Mouse (Mus musculus): Measurements from ENCODE around the gene Wbp1.

The Wbp1 gene

GRCm38 (mm10) chr6:83120930-83121862 is at the start of gene Wbp1:
Gene Wbp1 (minus strand): TSS chr6:83121559.
- DNase-seq (ENCODE audit: low read depth, low spot score) = peak; percentile 92

GRCm38 (mm10) chr6:83171063-83171462 is 49.7 kb upstream of the Wbp1 start:
- DNase-seq (ENCODE audit: low read depth, low spot score) = no peak

GRCm38 (mm10) chr6:83169872-83170271 is 48.5 kb upstream of the Wbp1 start:
- no peak for DNase-seq (ENCODE audit: low read depth, low spot score)

GRCm38 (mm10) chr6:83166243-83166630 is 44.9 kb upstream of the Wbp1 start:
- peak; percentile 25 for DNase-seq (ENCODE audit: low read depth, low spot score)

GRCm38 (mm10) chr6:83165607-83166242 is 44.4 kb upstream of the Wbp1 start, which contains the start of gene Dctn1:
Gene Dctn1 (plus strand): TSS chr6:83165920.
- peak; percentile 92 for DNase-seq (ENCODE audit: low read depth, low spot score)

GRCm38 (mm10) chr6:83165026-83165606 is 43.8 kb upstream of the Wbp1 start:
- no peak for DNase-seq (ENCODE audit: low read depth, low spot score)

GRCm38 (mm10) chr6:83162701-83163100 is 41.3 kb upstream of the Wbp1 start:
- DNase-seq (ENCODE audit: low read depth, low spot score) = peak; percentile 55

- no peak for DNase-seq (ENCODE audit: low read depth, low spot score)
Observed at GRCm38 (mm10) chr6:83161921-83162641, 40.7 kb upstream of the Wbp1 start.

GRCm38 (mm10) chr6:83161442-83161841 is 40.1 kb upstream of the Wbp1 start:
- DNase-seq (ENCODE audit: low read depth, low spot score) = no peak

- DNase-seq (ENCODE audit: low read depth, low spot score) = peak; percentile 31
Observed at GRCm38 (mm10) chr6:83159456-83159855, 38.1 kb upstream of the Wbp1 start.

GRCm38 (mm10) chr6:83156259-83156684 is 34.9 kb upstream of the Wbp1 start, which contains the start of the genes Wdr54 and 1700003E16Rik:
Gene Wdr54 (minus strand): TSS chr6:83156397.
Gene 1700003E16Rik (plus strand): TSS chr6:83156404.
- no peak for DNase-seq (ENCODE audit: low read depth, low spot score)

- no peak for DNase-seq (ENCODE audit: low read depth, low spot score)
Observed at GRCm38 (mm10) chr6:83155552-83156238, 34.3 kb upstream of the Wbp1 start.

- DNase-seq (ENCODE audit: low read depth, low spot score) = no peak
Observed at GRCm38 (mm10) chr6:83153485-83153884, 32.1 kb upstream of the Wbp1 start.

GRCm38 (mm10) chr6:83153038-83153437 is 31.7 kb upstream of the Wbp1 start:
- DNase-seq (ENCODE audit: low read depth, low spot score) = no peak

GRCm38 (mm10) chr6:83151721-83152120 is 30.4 kb upstream of the Wbp1 start:
- DNase-seq (ENCODE audit: low read depth, low spot score) = no peak

- no peak for DNase-seq (ENCODE audit: low read depth, low spot score)
Observed at GRCm38 (mm10) chr6:83147280-83147679, 25.9 kb upstream of the Wbp1 start.

GRCm38 (mm10) chr6:83145805-83146204 is 24.4 kb upstream of the Wbp1 start:
- DNase-seq (ENCODE audit: low read depth, low spot score) = no peak

GRCm38 (mm10) chr6:83145209-83145608 is 23.9 kb upstream of the Wbp1 start:
- DNase-seq (ENCODE audit: low read depth, low spot score) = no peak

GRCm38 (mm10) chr6:83142886-83143285 is 21.5 kb upstream of the Wbp1 start:
- no peak for DNase-seq (ENCODE audit: low read depth, low spot score)

GRCm38 (mm10) chr6:83142211-83142731 is 20.9 kb upstream of the Wbp1 start:
- no peak for DNase-seq (ENCODE audit: low read depth, low spot score)

GRCm38 (mm10) chr6:83141636-83142035 is 20.3 kb upstream of the Wbp1 start:
- DNase-seq (ENCODE audit: low read depth, low spot score) = no peak

Data from c-Kit-negative CD71-positive TER-119-positive erythroid progenitor cells, embryonic 14.5 days (primary cell).